Mouse (Mus musculus) heart, postnatal 0 days (tissue): ENCODE measurements around the gene Hoxa6. TPM values are rescaled to one million over a fixed set of nuclear protein-coding genes. Genes with fewer than 3 reads are reported as not detected.

Experiments used
- ATAC-seq: fragments of 200-750 bp; cut with Nextera tagmentation; 2 replicates; pipeline ENCODE4 v1.8.0; 2017; ENCODE audit warnings: low read depth, moderate number of reproducible peaks, moderate library complexity; ENCODE audit not compliant: insufficient read depth
- DNase-seq: peaks from one replicate; pipeline ENCODE4 v3.0.0-alpha.2; 2016; ENCODE audit warnings: low spot score
- H3K27ac ChIP-seq: fragments of 300-500 bp; sonication (generic); 2 replicates; pipeline ENCODE4 v1.5.1; 2014; ENCODE audit warnings: low read depth, mild to moderate bottlenecking
- H3K27me3 ChIP-seq: fragments of 300-500 bp; sonication (generic); 2 replicates; pipeline ENCODE4 v1.6.1; 2014; ENCODE audit warnings: low read length, mixed read lengths; ENCODE audit not compliant: control insufficient read depth, insufficient read depth
- H3K36me3 ChIP-seq: fragments of 300-500 bp; sonication (generic); replicated peaks from 2 replicates; pipeline ENCODE4 v1.6.1; 2014; ENCODE audit warnings: low read length, mixed read lengths; ENCODE audit not compliant: control insufficient read depth, insufficient read depth
- H3K4me1 ChIP-seq: fragments of 300-500 bp; sonication (generic); 2 replicates; pipeline ENCODE4 v1.6.1; 2014; ENCODE audit warnings: antibody characterized with exemption; ENCODE audit not compliant: control insufficient read depth, insufficient read depth
- H3K4me2 ChIP-seq: fragments of 300-500 bp; sonication (generic); 2 replicates; pipeline ENCODE4 v1.6.1; 2014; ENCODE audit warnings: low read depth, mild to moderate bottlenecking, low read length, moderate library complexity
- H3K4me3 ChIP-seq: fragments of 300-500 bp; sonication (generic); 2 replicates; pipeline ENCODE4 v1.5.1; 2014; ENCODE audit warnings: low read depth, low read length
- H3K9ac ChIP-seq: fragments of 300-500 bp; sonication (generic); replicated peaks from 2 replicates; pipeline ENCODE4 v1.6.1; 2014; ENCODE audit warnings: low read depth, low read length, mixed read lengths
- H3K9me3 ChIP-seq: fragments of 300-500 bp; sonication (generic); replicated peaks from 2 replicates; pipeline ENCODE4 v1.6.1; 2016; ENCODE audit warnings: low read length; ENCODE audit not compliant: control insufficient read depth
- CTCF ChIP-seq: IDR thresholded peaks from 2 replicates; pipeline ENCODE4 v1.5.1; 2016; ENCODE audit warnings: antibody characterized with exemption, control low read depth, low read depth
- EP300 ChIP-seq: IDR thresholded peaks from 2 replicates; pipeline ENCODE4 v1.6.1; 2016; ENCODE audit warnings: antibody characterized with exemption, low read depth
- WGBS: fragments of 180-500 bp; shearing (Covaris S2); extraction: QIAGEN DNeasy Blood & Tissue Kit; methylation state at CpG from one replicate; pipeline ENCODE4 v1.1.7; 2014; 5-methylcytosine and 5-hydroxymethylcytosine counted together
- polyA plus RNA-seq: library from polyadenylated mRNA; unstranded; fragments of >200 nt; fragmentation: Nextera tagmentation; extraction: Ambion mirVana; gene quantifications from 2 replicates; pipeline ENCODE4 v1.2.1, GENCODE M21; 2015
- total RNA-seq: library from RNA; depleted of rRNA; stranded (reverse); fragments of >200 nt; gene quantifications from 2 replicates; pipeline ENCODE4 v1.2.3, GENCODE M21; 2014; ENCODE audit warnings: low replicate concordance

The Hoxa6 gene
- total and polyA plus RNA-seq, 2 experiments from 2014 or later = not detected

- H3K9ac ChIP-seq = no peak overlapping the region
- H3K27ac ChIP-seq = peak overlapping the region; percentile 62
- H3K9me3 ChIP-seq = no peaks in the 10 kb centered on the region
- no peaks in the 10 kb centered on the region; the same call in 1 of the 2 replicates for H3K4me1 ChIP-seq
- ATAC-seq (no peak), DNase-seq (no peak)
- no peak for TF ChIP-seq EP300
- TF ChIP-seq CTCF = no peak
- no peaks in the 10 kb centered on the region for H3K36me3 ChIP-seq
- peaks cover 99% of the 10 kb centered on the region for H3K27me3 ChIP-seq
- H3K4me3 ChIP-seq = peak overlapping the region; percentile 39
- WGBS = 18% methylated on average over 14 of the region's 14 CpGs
- H3K4me2 ChIP-seq = peak overlapping the region; percentile 51
These were observed 45.7 kb downstream of the Hoxa6 start for GRCm38 (mm10) chr6:52162611-52163365.

GRCm38 (mm10) chr6:52162093-52162380 is 46.5 kb downstream of the Hoxa6 start:
- H3K4me3 ChIP-seq = no peak overlapping the region
- H3K9ac ChIP-seq = no peak overlapping the region

GRCm38 (mm10) chr6:52161336-52162092 is 47.0 kb downstream of the Hoxa6 start:
- Histone ChIP-seq H3K36me3 (no peaks in the 10 kb centered on the region), H3K9me3 (no peaks in the 10 kb centered on the region), H3K4me3 (no peak overlapping the region), H3K4me1 (no peaks in the 10 kb centered on the region; the same call in 1 of the 2 replicates), H3K9ac (no peak overlapping the region), H3K27ac (no peak overlapping the region), H3K4me2 (no peak overlapping the region; the same call in 1 of the 2 replicates), H3K27me3 (peaks cover 99% of the 10 kb centered on the region)
- no peak for DNase-seq
- 30% methylated on average over 8 of the region's 8 CpGs for WGBS
- TF ChIP-seq CTCF = no peak
- TF ChIP-seq EP300 = no peak
- no peak for ATAC-seq

More at GRCm38 (mm10) chr6:52162093-52162380, 46.5 kb downstream of the Hoxa6 start:
- Histone ChIP-seq H3K4me1 (no peaks in the 10 kb centered on the region; the same call in 1 of the 2 replicates), H3K4me2 (no peak overlapping the region), H3K9me3 (no peaks in the 10 kb centered on the region), H3K27me3 (peaks cover 99% of the 10 kb centered on the region), H3K36me3 (no peaks in the 10 kb centered on the region), H3K27ac (no peak overlapping the region)
- no peak for TF ChIP-seq EP300
- no peak for TF ChIP-seq CTCF
- DNase-seq = no peak
- 35% methylated on average over 1 of the region's 1 CpGs for WGBS
- ATAC-seq = no peak

GRCm38 (mm10) chr6:52160511-52161335 is 47.8 kb downstream of the Hoxa6 start:
- 12% methylated on average over 30 of the region's 30 CpGs for WGBS
- H3K27me3 ChIP-seq = peaks cover 99% of the 10 kb centered on the region
- H3K36me3 ChIP-seq = no peaks in the 10 kb centered on the region
- no peaks in the 10 kb centered on the region; the same call in 1 of the 2 replicates for H3K4me1 ChIP-seq
- H3K4me3 ChIP-seq = peak overlapping the region; percentile 14; the same call in 1 of the 2 replicates
- no peaks in the 10 kb centered on the region for H3K9me3 ChIP-seq
- H3K4me2 ChIP-seq = peak overlapping the region; percentile 91
- DNase-seq (no peak), ATAC-seq (no peak)
- TF ChIP-seq CTCF (no peak), EP300 (no peak)
- 0 out of 2 replicates have a peak overlapping the region, but pooled peaks have one; percentile 32 for H3K27ac ChIP-seq
- H3K9ac ChIP-seq = no peak overlapping the region

GRCm38 (mm10) chr6:52159979-52160378 is 48.5 kb downstream of the Hoxa6 start:
- Histone ChIP-seq H3K27me3 (peaks cover 100% of the 10 kb centered on the region), H3K4me1 (no peaks in the 10 kb centered on the region; the same call in 1 of the 2 replicates), H3K27ac (no peak overlapping the region), H3K9ac (no peak overlapping the region), H3K4me2 (peak overlapping the region; percentile 91), H3K9me3 (no peaks in the 10 kb centered on the region), H3K4me3 (peak overlapping the region; percentile 14; the same call in 1 of the 2 replicates), H3K36me3 (no peaks in the 10 kb centered on the region)
- 15% methylated on average over 9 of the region's 9 CpGs for WGBS
- ATAC-seq (no peak), DNase-seq (no peak)
- TF ChIP-seq EP300 (no peak), CTCF (no peak)
